Mouse (Mus musculus): ENCODE results near the gene St6gal2. TPM values are rescaled to one million over a fixed set of nuclear protein-coding genes. Genes with fewer than 3 reads are reported as not detected.

Gene St6gal2
- polyA plus RNA-seq, 1 experiment from 2014 or later, result 51.2 TPM

GRCm38 (mm10) chr17:55468963-55469362, 23.8 kb downstream of the St6gal2 start:
- Histone ChIP-seq H3K27me3 (ENCODE audit: control insufficient read depth, insufficient read depth, low read length) (no peaks in the 10 kb centered on the region), H3K36me3 (ENCODE audit: control insufficient read depth, insufficient read depth, low read length) (no peaks in the 10 kb centered on the region), H3K9ac (replicated peaks; ENCODE audit: low read depth, low read length) (no peak overlapping the region), H3K9me3 (ENCODE audit: control insufficient read depth, low read length) (no peaks in the 10 kb centered on the region), H3K27ac (ENCODE audit: low read depth, low read length) (no peak overlapping the region), H3K4me2 (ENCODE audit: low read depth, low read length) (no peak overlapping the region), H3K4me3 (ENCODE audit: low read depth, low read length) (no peak overlapping the region), H3K4me1 (ENCODE audit: control insufficient read depth, insufficient read depth, low read length) (no peaks in the 10 kb centered on the region)
- ATAC-seq (ENCODE audit: low read depth), result no peak

- peaks cover 4% of the 10 kb centered on the region; the same call in 1 of the 2 replicates for H3K4me1 ChIP-seq (ENCODE audit: control insufficient read depth, insufficient read depth, low read length)
- WGBS, result 91% methylated on average over 4 of the region's 4 CpGs
- no peak overlapping the region for H3K9ac ChIP-seq (replicated peaks; ENCODE audit: low read depth, low read length)
Observed at GRCm38 (mm10) chr17:55475974-55476373, 30.8 kb downstream of the St6gal2 start.

DNA sequence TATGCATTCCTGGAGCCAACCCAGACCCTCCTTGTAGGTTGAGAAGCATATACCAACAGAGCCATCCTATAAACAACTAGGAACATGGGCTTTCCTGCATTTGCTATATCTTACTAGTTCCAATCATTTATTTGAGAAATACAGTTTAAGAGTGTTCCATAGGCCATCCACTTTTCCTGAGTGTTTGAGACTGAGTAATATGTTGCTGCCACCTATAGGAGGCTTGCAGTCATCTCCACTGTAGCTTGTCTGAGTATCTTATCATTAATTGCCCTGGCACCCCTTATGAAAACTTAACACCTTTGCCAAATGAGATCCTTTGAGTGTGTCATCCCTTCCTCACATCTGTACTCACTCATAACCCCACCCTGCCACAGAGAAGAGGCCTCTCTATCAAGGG, 32.2 kb downstream of the St6gal2 start:
- no peak overlapping the region for H3K9ac ChIP-seq (replicated peaks; ENCODE audit: low read depth, low read length)
- H3K27me3 ChIP-seq (ENCODE audit: control insufficient read depth, insufficient read depth, low read length), result no peaks in the 10 kb centered on the region
- H3K4me1 ChIP-seq (ENCODE audit: control insufficient read depth, insufficient read depth, low read length), result peaks cover 4% of the 10 kb centered on the region; the same call in 1 of the 2 replicates
- H3K36me3 ChIP-seq (ENCODE audit: control insufficient read depth, insufficient read depth, low read length), result no peaks in the 10 kb centered on the region
- peak; percentile 78 for ATAC-seq (ENCODE audit: low read depth)
- H3K4me2 ChIP-seq (ENCODE audit: low read depth, low read length), result no peak overlapping the region
- H3K4me3 ChIP-seq (ENCODE audit: low read depth, low read length), result no peak overlapping the region
- no peaks in the 10 kb centered on the region for H3K9me3 ChIP-seq (ENCODE audit: control insufficient read depth, low read length)
- no peak overlapping the region for H3K27ac ChIP-seq (ENCODE audit: low read depth, low read length)

More at GRCm38 (mm10) chr17:55475974-55476373, 30.8 kb downstream of the St6gal2 start:
- Histone ChIP-seq H3K27ac (ENCODE audit: low read depth, low read length) (no peak overlapping the region), H3K9me3 (ENCODE audit: control insufficient read depth, low read length) (no peaks in the 10 kb centered on the region), H3K4me3 (ENCODE audit: low read depth, low read length) (no peak overlapping the region), H3K4me2 (ENCODE audit: low read depth, low read length) (no peak overlapping the region), H3K36me3 (ENCODE audit: control insufficient read depth, insufficient read depth, low read length) (no peaks in the 10 kb centered on the region), H3K27me3 (ENCODE audit: control insufficient read depth, insufficient read depth, low read length) (no peaks in the 10 kb centered on the region)
- ATAC-seq (ENCODE audit: low read depth), result no peak

DNA sequence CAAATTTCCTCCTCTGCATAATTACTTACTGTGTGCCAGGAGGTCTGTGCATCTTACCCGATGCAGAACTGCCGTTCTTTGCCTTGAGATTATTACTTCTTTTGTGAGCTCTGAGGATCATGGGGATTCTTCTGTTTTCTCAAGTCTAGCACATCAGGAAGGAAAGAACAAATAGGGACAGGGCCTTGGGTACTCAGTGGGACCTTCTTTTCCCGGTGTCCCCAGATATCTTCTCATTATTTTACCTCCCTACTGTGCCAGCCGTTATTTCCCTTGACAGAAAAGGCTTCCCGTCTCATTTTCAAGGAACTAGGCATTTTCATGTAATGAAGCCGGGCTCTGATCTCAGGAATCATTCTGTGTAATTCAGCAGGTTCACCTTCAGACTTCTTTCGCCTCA, 34.2 kb downstream of the St6gal2 start:
- WGBS, result 72% methylated on average over 7 of the region's 7 CpGs
- no peak overlapping the region for H3K9ac ChIP-seq (replicated peaks; ENCODE audit: low read depth, low read length)
- no peak overlapping the region for H3K4me3 ChIP-seq (ENCODE audit: low read depth, low read length)
- no peaks in the 10 kb centered on the region for H3K27me3 ChIP-seq (ENCODE audit: control insufficient read depth, insufficient read depth, low read length)
- no peaks in the 10 kb centered on the region for H3K9me3 ChIP-seq (ENCODE audit: control insufficient read depth, low read length)
- ATAC-seq (ENCODE audit: low read depth), result no peak
- peak overlapping the region; percentile 16; the same call in 1 of the 2 replicates for H3K27ac ChIP-seq (ENCODE audit: low read depth, low read length)
- H3K4me1 ChIP-seq (ENCODE audit: control insufficient read depth, insufficient read depth, low read length), result peaks cover 4% of the 10 kb centered on the region; the same call in 1 of the 2 replicates
- no peak overlapping the region for H3K4me2 ChIP-seq (ENCODE audit: low read depth, low read length)
- H3K36me3 ChIP-seq (ENCODE audit: control insufficient read depth, insufficient read depth, low read length), result no peaks in the 10 kb centered on the region

DNA sequence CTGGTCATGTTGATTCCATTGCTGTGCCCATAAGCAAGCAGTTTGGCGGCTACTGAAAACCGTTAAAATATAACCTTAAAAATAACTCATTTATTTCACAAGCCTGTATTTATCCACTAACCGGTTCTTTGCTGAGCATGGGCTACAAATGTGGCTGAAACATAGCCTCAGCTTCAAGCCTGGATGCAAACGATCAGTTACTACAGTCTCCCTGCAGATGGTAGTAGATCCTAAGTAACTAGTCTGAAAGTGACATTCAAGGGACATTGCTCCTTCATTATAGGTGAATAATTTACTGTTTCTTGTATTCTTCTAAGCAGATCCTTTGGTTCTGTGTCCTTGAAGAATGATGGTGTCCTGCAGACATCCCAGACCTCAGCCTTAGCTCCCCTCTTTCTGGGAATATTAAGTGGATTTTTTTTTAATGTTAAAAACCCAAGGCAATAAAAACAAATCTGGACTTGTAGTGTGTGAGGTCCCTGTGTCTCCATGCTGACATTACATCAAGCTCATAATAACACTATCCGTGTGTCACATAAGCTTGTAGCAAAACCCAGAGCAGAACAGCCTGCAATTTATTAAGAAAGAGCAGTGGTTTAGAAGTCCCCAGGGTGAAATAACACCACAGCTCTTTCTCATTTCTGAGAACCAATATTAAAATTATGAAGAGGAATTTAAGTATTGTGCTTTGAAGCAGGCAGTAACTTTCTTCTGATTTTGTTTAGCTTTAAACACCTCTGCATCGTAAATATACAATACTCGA, 39.1 kb downstream of the St6gal2 start:
- Histone ChIP-seq H3K4me2 (ENCODE audit: low read depth, low read length) (no peak overlapping the region), H3K27ac (ENCODE audit: low read depth, low read length) (no peak overlapping the region), H3K4me1 (ENCODE audit: control insufficient read depth, insufficient read depth, low read length) (peaks cover 4% of the 10 kb centered on the region; the same call in 1 of the 2 replicates), H3K27me3 (ENCODE audit: control insufficient read depth, insufficient read depth, low read length) (no peaks in the 10 kb centered on the region), H3K9ac (replicated peaks; ENCODE audit: low read depth, low read length) (no peak overlapping the region), H3K36me3 (ENCODE audit: control insufficient read depth, insufficient read depth, low read length) (no peaks in the 10 kb centered on the region), H3K9me3 (ENCODE audit: control insufficient read depth, low read length) (no peaks in the 10 kb centered on the region), H3K4me3 (ENCODE audit: low read depth, low read length) (no peak overlapping the region)
- 73% methylated on average over 7 of the region's 7 CpGs for WGBS
- ATAC-seq (ENCODE audit: low read depth), result no peak; the same call in 1 of the 2 replicates

DNA sequence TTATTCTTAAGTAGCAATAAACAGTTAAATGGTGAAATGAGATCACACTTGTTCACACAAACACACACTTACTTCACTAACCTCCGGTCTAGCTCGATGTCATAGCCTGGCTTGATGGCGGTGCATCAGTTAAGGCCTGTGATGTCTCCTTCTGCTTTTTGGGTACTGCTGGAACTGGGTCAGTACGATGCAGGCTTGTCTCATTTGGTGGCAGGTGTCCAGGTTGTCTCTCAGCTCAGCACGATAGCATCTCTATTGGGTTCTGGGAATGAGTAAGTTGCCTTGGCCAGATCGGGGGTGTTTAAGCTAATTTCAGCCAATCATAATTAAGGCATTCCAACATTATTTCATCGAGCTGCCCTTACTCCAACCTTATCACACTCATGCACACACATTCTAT, 86.7 kb downstream of the St6gal2 start:
- H3K4me1 ChIP-seq (ENCODE audit: control insufficient read depth, insufficient read depth, low read length), result no peaks in the 10 kb centered on the region
- no peak overlapping the region for H3K27ac ChIP-seq (ENCODE audit: low read depth, low read length)
- no peak overlapping the region for H3K4me3 ChIP-seq (ENCODE audit: low read depth, low read length)
- H3K4me2 ChIP-seq (ENCODE audit: low read depth, low read length), result no peak overlapping the region
- H3K9me3 ChIP-seq (ENCODE audit: control insufficient read depth, low read length), result no peaks in the 10 kb centered on the region
- no peaks in the 10 kb centered on the region for H3K27me3 ChIP-seq (ENCODE audit: control insufficient read depth, insufficient read depth, low read length)
- WGBS, result 93% methylated on average over 7 of the region's 7 CpGs
- ATAC-seq (ENCODE audit: low read depth), result no peak
- H3K9ac ChIP-seq (replicated peaks; ENCODE audit: low read depth, low read length), result no peak overlapping the region
- H3K36me3 ChIP-seq (ENCODE audit: control insufficient read depth, insufficient read depth, low read length), result no peaks in the 10 kb centered on the region

DNA sequence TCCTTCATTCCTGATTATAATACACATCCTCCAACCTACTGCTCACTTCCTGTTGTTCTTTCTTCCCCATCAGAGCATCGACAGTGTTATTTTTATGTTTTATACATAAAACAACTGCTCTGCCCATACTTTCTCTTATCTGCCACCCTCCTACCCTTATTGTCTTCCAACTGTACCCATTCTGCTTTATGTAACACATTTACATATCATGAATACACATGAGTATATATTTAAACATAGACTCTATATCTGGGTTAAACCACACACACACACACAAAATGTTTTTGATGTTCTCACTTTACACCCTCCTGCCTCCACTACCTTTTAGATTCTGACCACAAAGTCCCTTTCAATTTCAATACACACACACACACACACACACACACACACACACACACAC, 103.3 kb downstream of the St6gal2 start:
- Histone ChIP-seq H3K27me3 (ENCODE audit: control insufficient read depth, insufficient read depth, low read length) (no peaks in the 10 kb centered on the region), H3K9me3 (ENCODE audit: control insufficient read depth, low read length) (no peaks in the 10 kb centered on the region), H3K27ac (ENCODE audit: low read depth, low read length) (no peak overlapping the region), H3K4me3 (ENCODE audit: low read depth, low read length) (no peak overlapping the region), H3K36me3 (ENCODE audit: control insufficient read depth, insufficient read depth, low read length) (no peaks in the 10 kb centered on the region), H3K4me1 (ENCODE audit: control insufficient read depth, insufficient read depth, low read length) (no peaks in the 10 kb centered on the region), H3K4me2 (ENCODE audit: low read depth, low read length) (no peak overlapping the region), H3K9ac (replicated peaks; ENCODE audit: low read depth, low read length) (no peak overlapping the region)
- no peak for ATAC-seq (ENCODE audit: low read depth)
- 93% methylated on average over 1 of the region's 1 CpGs for WGBS

DNA sequence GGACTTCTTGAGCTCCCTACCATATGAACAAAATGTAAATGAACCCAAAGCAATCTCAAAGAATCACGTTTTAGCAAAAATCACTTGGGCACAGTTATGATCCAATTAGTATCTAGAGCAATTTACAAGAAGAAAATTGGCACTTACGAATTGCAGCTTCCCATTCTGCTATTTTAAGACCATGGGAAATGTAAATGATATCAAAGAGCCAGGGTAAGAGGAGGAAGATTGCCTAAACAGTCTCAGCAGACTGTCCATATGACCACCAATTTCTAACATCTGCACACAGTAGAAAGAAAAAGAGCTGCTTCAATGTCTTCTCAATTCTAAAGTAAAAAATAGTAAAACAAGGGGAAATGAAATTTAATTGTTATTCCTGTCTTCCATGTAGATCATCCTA, 116.6 kb downstream of the St6gal2 start:
- Histone ChIP-seq H3K4me1 (ENCODE audit: control insufficient read depth, insufficient read depth, low read length) (no peaks in the 10 kb centered on the region), H3K27ac (ENCODE audit: low read depth, low read length) (no peak overlapping the region), H3K4me2 (ENCODE audit: low read depth, low read length) (no peak overlapping the region), H3K4me3 (ENCODE audit: low read depth, low read length) (no peak overlapping the region), H3K9me3 (ENCODE audit: control insufficient read depth, low read length) (no peaks in the 10 kb centered on the region), H3K36me3 (ENCODE audit: control insufficient read depth, insufficient read depth, low read length) (no peaks in the 10 kb centered on the region), H3K27me3 (ENCODE audit: control insufficient read depth, insufficient read depth, low read length) (no peaks in the 10 kb centered on the region), H3K9ac (replicated peaks; ENCODE audit: low read depth, low read length) (no peak overlapping the region)
- 74% methylated on average over 2 of the region's 2 CpGs for WGBS
- no peak for ATAC-seq (ENCODE audit: low read depth)
